Mouse (Mus musculus): Measurements from ENCODE around the gene Dab2ip. TPM values are rescaled to one million over a fixed set of nuclear protein-coding genes. Genes with fewer than 3 reads are reported as not detected.

The Dab2ip gene
- total RNA-seq, 2 experiments from 2014 or later = 130 TPM

Other genes with a start within 250 kb of the Dab2ip start
- gene Stom, start 221.3 kb upstream of the Dab2ip start, total RNA-seq (2021) = 1 to 10 TPM; 9.1 to 9.8 TPM
- gene 4930568D16Rik, start 190.5 kb upstream of the Dab2ip start, total RNA-seq (2021) = not detected
- gene 4930402F06Rik, start 161.1 kb upstream of the Dab2ip start, total RNA-seq (2021) = not detected
- 1 to 10 TPM; 4.7 to 6.1 TPM for gene Ggta1, start 95.0 kb upstream of the Dab2ip start, total RNA-seq (2021)

All from layer of hippocampus, postnatal 10 days (tissue).